In genomic region chr2:167419204-167419603, GRCm38 (mm10) we compare ENCODE assay signal across 8 mouse cellular contexts. TPM values are rescaled to one million over a fixed set of nuclear protein-coding genes. Genes with fewer than 3 reads are reported as not detected.
DNase-seq lines count a peak whose midpoint lies in the region; ATAC-seq lines count a peak whose summit lies in the region.

No protein-coding gene starts in this region.

- H3K36me3 ChIP-seq in hindbrain, embryonic 10.5 days: peaks cover 6% of the 10 kb centered on the region
- H3K36me3 ChIP-seq in hindbrain, embryonic 13.5 days: peaks cover 5% of the 10 kb centered on the region

- H3K4me3 ChIP-seq in hindbrain, embryonic 10.5 days: no peak overlapping the region
- H3K4me3 ChIP-seq in hindbrain, embryonic 13.5 days: no peak overlapping the region

- peaks cover 38% of the 10 kb centered on the region for H3K4me1 ChIP-seq in hindbrain, embryonic 10.5 days (replicated peaks)
- H3K4me1 ChIP-seq in hindbrain, embryonic 13.5 days (replicated peaks): peaks cover 25% of the 10 kb centered on the region

- H3K27ac ChIP-seq in hindbrain, embryonic 10.5 days: no peak overlapping the region
- H3K27ac ChIP-seq in hindbrain, embryonic 13.5 days: no peak overlapping the region

- no peak for ATAC-seq in hindbrain, embryonic 13.5 days (ENCODE audit: low FRiP score)
- ATAC-seq in megakaryocyte, adult 5-6 weeks (ENCODE audit: poor library complexity, severe bottlenecking): peak; percentile 70

- peaks cover 6% of the 10 kb centered on the region; the same call in 1 of the 2 replicates for H3K9me3 ChIP-seq in hindbrain, embryonic 10.5 days
- no peaks in the 10 kb centered on the region; the same call in 1 of the 2 replicates for H3K9me3 ChIP-seq in hindbrain, embryonic 13.5 days

- H3K27me3 ChIP-seq in hindbrain, embryonic 10.5 days (ENCODE audit: insufficient read depth, poor library complexity, severe bottlenecking): no peaks in the 10 kb centered on the region
- no peaks in the 10 kb centered on the region for H3K27me3 ChIP-seq in hindbrain, embryonic 13.5 days

- no peak overlapping the region for H3K9ac ChIP-seq in hindbrain, embryonic 13.5 days

- H3K4me2 ChIP-seq in hindbrain, embryonic 13.5 days: no peak overlapping the region

- peak; percentile 73 for DNase-seq in hindbrain, embryonic 10.5 days (ENCODE audit: low spot score)
- peak; percentile 91 to 93 for DNase-seq in CD8-positive naive resting alpha-beta T cell, adult 2 months (ENCODE audit: low read depth in 2 of 2, low spot score in 2 of 2)
- DNase-seq in c-Kit-positive CD71-negative TER-119-negative erythroid progenitor cells, embryonic 14.5 days (ENCODE audit: low read depth): peak; percentile 83
- DNase-seq in frontal cortex, postnatal 36 days (ENCODE audit: low spot score in 2 of 2): peak; percentile 35 to 67
- peak; percentile 38 for DNase-seq in layer of hippocampus, adult 9-11 months
- DNase-seq in spleen, postnatal 14 days (ENCODE audit: low spot score in 2 of 2): peak; percentile 80 to 93

- WGBS in hindbrain, embryonic 10.5 days: 17% methylated on average over 1 of the region's 1 CpGs
- 27% methylated on average over 1 of the region's 1 CpGs for WGBS in hindbrain, embryonic 13.5 days

RNA-seq across cellular contexts. Expression of gene Slc9a8, which starts 2.3 kb away (rescaled TPM):
- 21.7 and 26.7 TPM in 2 replicates for polyA plus RNA-seq in hindbrain, embryonic 10.5 days (2016; fragmentation: Nextera tagmentation; extraction: Ambion mirVana)
- 21.2 and 22.7 TPM in 2 replicates for polyA plus RNA-seq in hindbrain, embryonic 13.5 days (2015; fragmentation: Nextera tagmentation; extraction: Ambion mirVana)
- total RNA-seq in megakaryocyte, adult 5-6 weeks (2015): 19.1 and 27.9 TPM in 2 replicates
- total RNA-seq in megakaryocyte, adult 5-6 weeks (2017): 17.2 and 24.7 TPM in 2 replicates

Comparison
In these comparisons a context has a peak if more than half of its experiments do, and no peak if none do; other contexts are left out.
1. DNase-seq: peak in every context shown above with its lines; median percentile 92 in CD8-positive naive resting alpha-beta T cell, adult 2 months; 86 in spleen, postnatal 14 days; 83 in c-Kit-positive CD71-negative TER-119-negative erythroid progenitor cells, embryonic 14.5 days; 73 in hindbrain, embryonic 10.5 days; 51 in frontal cortex, postnatal 36 days; 38 in layer of hippocampus, adult 9-11 months.